Mouse (Mus musculus) v-Abl transformed pro-B cells (cell line): ENCODE measurements at regions not wholly inside any gene's neighbourhood (a gene's known extent, or its start where the extent isn't known, plus 50 kb on each side); places are given as distances from the start of the nearest gene placed in this dataset.
"Not testable (repeated sequence)": the region's sequence is repeated elsewhere in the genome, so short reads cannot be mapped to it uniquely, and the experiment has no call there.

Source experiments
- in situ Hi-C, 2 experiments: fragments of 400-800 bp; cut with MboI; formaldehyde crosslinking; loops; one replicate each; pipeline ENCODE4 v1.15.1; 2025; ENCODE audit not compliant: unreplicated experiment in 2 of 2

DNA sequence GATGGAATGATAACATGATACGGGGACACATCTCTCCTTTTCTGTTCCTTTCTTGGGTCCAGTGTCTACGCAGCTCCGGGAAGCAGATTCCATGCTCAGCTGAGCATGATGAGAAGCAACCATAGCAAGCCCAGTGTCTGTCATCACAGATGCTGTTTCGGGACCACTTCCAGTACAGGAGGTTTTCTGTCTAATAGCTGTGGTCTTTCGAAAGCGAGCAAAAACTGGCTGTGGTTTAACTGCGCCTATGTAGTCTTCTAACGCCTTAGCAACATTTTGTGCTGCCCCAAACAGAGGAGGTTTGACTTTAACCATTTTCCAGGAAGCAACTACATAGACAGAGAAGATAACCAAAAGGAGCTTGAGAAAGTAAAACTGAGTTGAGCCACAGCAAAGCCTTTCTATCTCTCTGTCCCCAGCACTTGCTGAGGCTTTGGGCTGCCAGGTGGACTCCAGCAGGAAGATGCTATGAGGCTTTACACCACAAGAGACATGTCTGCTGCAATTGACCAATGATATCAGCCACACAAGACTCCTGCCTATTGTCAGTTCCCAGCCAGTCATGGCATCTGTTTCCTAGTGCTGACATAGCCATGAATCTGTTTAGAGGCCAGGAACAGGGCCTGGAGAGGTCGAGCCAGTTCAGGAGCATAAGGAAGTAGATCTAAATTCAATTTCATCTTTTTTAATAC is 95.1 kb downstream of the Stard3nl start:
- in situ Hi-C loops: loop anchor here in 1 of 2 experiments (25.0 kb wide), 1 partner anchor 1862 kb away; no protein-coding TSS in a partner anchor

- in situ Hi-C loops: loop anchor here (25.0 kb wide), 1 partner anchor 1234 kb away; no protein-coding TSS in a partner anchor
Observed at GRCm38 (mm10) chr13:19296325-19296724, 99.3 kb downstream of the Stard3nl start.

- in situ Hi-C loops: loop anchor here (25.0 kb wide), 1 partner anchor 1231 kb away; no protein-coding TSS in a partner anchor
Observed at GRCm38 (mm10) chr13:19293041-19293440, 102.6 kb downstream of the Stard3nl start.

DNA sequence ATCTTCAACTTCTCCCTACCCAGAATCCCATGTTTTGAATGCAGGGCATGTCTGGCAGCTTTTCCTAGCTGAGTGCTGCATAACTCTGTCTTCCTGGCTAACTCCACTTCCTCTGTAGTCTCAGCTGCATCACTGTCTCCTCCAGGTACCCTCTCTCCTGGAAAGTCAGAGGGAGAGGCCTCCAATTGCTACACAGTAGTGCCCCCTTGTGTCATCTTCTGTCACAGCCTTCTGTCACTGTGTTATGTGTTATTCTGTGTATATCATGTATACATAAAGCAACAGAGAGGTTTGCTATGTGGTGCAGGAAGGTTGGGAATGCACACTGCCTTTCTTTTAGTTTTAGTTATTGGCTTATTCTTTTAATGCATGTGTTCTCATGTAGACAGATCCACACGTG is 112.4 kb downstream of the Stard3nl start:
- in situ Hi-C loops: loop anchor here (5.0 to 25.0 kb wide), 6 partner anchors 41 to 1221 kb away; no protein-coding TSS in a partner anchor

- in situ Hi-C loops: not testable (repeated sequence)
Observed at GRCm38 (mm10) chr13:19272548-19273295, 122.9 kb downstream of the Stard3nl start.

DNA sequence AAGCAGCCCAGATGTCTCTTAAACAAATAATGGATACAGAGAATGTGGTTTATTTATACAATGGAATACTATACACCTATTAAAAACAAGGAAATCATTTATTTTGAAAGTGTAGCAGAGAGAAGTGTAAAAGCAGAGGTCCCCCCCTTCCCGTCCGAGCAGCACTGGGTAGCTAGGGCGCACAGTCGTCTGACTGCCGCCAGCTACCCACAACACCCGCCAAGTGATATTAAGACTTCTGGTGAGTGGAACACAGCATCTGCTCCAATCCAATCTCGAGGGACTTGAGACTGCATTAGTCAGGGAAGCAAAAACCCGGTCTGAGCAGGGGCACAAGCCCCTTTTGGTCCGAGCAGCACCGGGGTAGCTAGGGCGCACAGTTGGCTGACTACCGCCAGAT is 130.6 kb downstream of the Stard3nl start:
- in situ Hi-C loops: not testable (repeated sequence)

DNA sequence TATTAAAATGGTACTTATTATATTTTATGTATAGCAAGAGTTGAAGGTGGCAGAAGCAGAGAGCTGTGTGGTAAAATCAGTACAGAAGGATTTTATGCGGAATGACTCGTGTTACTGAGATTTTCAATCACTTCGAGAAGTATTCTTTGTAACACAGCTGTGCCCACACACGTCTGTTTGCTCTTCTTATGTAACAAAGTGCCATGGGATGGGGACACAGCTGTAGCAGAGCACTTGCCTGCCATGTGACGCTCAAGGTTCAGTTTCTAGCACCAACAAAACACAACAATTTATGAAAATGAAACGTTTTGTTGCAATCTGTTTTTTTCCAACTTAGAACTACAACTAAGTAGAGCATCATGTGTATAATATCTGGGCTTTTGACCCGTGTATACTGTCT is 149.0 kb downstream of the Stard3nl start:
- in situ Hi-C loops: loop anchor here in 1 of 2 experiments (25.0 kb wide), 1 partner anchor 434 kb away; no protein-coding TSS in a partner anchor

GRCm38 (mm10) chr13:19242580-19242979 is 153.0 kb downstream of the Stard3nl start:
- in situ Hi-C loops: loop anchor here (5.0 to 25.0 kb wide), 2 partner anchors 40 to 430 kb away; no protein-coding TSS in a partner anchor

DNA sequence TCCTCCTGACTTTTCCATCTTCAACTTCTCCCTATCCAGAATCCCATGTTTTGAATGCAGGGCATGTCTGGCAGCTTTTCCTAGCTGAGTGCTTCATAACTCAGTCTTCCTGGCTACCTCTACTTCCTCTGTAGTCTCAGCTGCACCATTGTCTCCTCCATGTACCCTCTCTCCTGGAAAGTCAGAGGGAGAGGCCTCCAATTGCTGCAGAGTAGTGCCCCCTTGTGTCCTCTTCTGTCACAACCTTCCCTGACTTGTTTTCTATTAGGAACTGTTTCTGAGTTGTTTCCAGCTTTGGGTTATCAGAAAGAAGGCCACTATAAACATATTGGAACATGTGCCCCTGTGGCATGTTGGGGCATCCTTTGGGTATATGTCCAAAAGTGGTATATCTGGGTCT is 159.3 kb downstream of the Stard3nl start:
- in situ Hi-C loops: loop anchor here in 1 of 2 experiments (5.0 to 25.0 kb wide), 3 partner anchors 46 to 424 kb away; no protein-coding TSS in a partner anchor

DNA sequence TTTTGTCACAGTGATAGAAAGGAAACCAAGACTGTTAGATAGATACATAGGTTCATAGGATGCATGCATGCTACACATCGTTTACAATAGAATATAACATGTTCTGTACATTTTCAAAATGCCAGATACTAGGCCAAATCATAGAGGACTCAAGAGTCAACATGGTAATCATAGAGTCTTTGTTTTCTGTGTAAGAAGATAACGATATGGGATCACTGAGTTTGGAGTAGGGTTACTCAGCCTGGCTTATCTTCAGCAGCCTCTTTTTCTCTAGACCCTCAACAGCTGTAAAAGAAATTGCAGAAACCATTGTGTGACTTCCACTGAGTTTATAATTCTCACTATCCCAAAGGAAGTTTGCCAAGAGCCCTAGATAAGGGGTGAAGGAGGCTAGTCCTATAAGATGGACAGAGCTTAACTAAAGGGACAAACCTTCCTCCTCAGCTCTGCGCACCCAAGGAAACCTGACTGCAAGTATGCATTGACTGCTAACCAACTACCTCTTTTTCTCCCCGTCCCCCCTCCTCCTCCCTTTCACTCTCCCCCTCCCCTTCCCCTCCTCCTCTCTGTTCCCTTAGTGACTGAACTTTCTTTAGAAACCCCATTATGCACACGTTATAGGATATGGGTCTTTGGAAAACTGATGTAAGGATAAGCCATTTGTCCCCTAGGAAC is 160.8 kb downstream of the Stard3nl start:
- in situ Hi-C loops: loop anchor here (5.0 to 25.0 kb wide), 4 partner anchors 47 to 423 kb away; no protein-coding TSS in a partner anchor

- in situ Hi-C loops: loop anchor here in 1 of 2 experiments (25.0 kb wide), 1 partner anchor 1942 kb away; no protein-coding TSS in a partner anchor
Observed at GRCm38 (mm10) chr13:19220004-19220403, 175.6 kb downstream of the Stard3nl start.

DNA sequence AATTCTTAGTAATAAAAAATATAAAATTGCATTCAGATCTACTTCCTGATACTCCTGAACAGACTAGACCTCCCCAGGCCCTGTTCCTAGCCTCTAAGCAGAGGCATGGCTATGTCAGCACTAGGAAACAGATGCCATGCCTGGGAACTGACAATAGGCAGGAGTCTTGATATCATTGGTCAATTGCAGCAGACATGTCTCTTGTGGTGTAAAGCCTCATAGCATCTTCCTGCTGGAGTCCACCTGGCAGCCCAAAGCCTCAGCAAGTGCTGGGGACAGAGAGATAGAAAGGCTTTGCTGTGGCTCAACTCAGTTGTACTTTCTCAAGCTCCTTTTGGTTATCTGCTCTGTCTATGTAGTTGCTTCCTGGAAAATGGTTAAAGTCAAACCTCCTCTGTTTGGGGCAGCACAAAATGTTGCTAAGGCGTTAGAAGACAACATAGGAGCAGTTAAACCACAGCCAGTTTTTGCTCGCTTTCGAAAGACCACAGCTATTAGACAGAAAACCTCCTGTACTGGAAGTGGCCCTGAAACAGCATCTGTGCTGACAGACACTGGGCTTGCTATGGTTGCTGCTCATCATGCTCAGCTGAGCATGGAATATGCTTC is 176.1 kb downstream of the Stard3nl start:
- in situ Hi-C loops: loop anchor here in 1 of 2 experiments (25.0 kb wide), 1 partner anchor 1943 kb away; no protein-coding TSS in a partner anchor

DNA sequence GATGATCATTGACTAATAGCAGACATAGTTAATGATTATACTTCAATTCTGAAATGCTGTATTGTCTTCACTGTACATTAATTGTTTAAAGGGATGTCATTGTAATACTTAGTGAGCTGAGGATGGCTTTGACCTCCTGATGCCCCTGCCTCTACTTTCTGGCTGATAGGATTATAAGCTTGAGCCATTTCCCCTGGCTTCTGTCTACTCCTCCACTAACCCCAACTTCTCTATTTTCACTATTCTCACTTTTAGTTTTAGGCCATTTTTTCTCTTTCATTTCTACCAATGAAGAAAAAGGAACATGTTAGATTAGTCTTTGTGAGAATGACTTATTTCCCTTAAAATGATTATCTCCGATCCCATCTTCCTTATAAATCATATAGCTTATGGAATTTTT is 190.9 kb downstream of the Stard3nl start:
- in situ Hi-C loops: loop anchor here in 1 of 2 experiments (25.0 kb wide), 1 partner anchor 1958 kb away; no protein-coding TSS in a partner anchor

- in situ Hi-C loops: loop anchor here in 1 of 2 experiments (25.0 kb wide), 1 partner anchor 1960 kb away; no protein-coding TSS in a partner anchor
Observed at GRCm38 (mm10) chr13:19202320-19202719, 193.3 kb downstream of the Stard3nl start.
